Mouse (Mus musculus): Measurements from ENCODE around the gene Slc5a1.

Slc5a1 gene

GRCm38 (mm10) chr5:33193567-33193966, 89.5 kb downstream of the Slc5a1 start:
- in situ Hi-C loops (cut with MboI, MseI) = no loop called here

GRCm38 (mm10) chr5:33195246-33195852, 91.3 kb downstream of the Slc5a1 start:
- in situ Hi-C loops (cut with MboI, MseI) = no loop called here

- in situ Hi-C loops (cut with MboI, MseI) = no loop called here
These were observed 96.1 kb downstream of the Slc5a1 start for GRCm38 (mm10) chr5:33200071-33200470.

- in situ Hi-C loops (cut with MboI, MseI) = no loop called here
These were observed 97.7 kb downstream of the Slc5a1 start for GRCm38 (mm10) chr5:33201697-33202096.

GRCm38 (mm10) chr5:33202516-33203170, 98.6 kb downstream of the Slc5a1 start:
- in situ Hi-C loops (cut with MboI, MseI) = no loop called here

GRCm38 (mm10) chr5:33203171-33203565, 99.1 kb downstream of the Slc5a1 start:
- in situ Hi-C loops (cut with MboI, MseI) = no loop called here

- in situ Hi-C loops (cut with MboI, MseI) = no loop called here
These were observed 99.7 kb downstream of the Slc5a1 start for GRCm38 (mm10) chr5:33203691-33204242.

- in situ Hi-C loops (cut with MboI, MseI) = no loop called here
These were observed 100.3 kb downstream of the Slc5a1 start for GRCm38 (mm10) chr5:33204284-33204683.

- in situ Hi-C loops (cut with MboI, MseI) = no loop called here
These were observed 102.3 kb downstream of the Slc5a1 start for GRCm38 (mm10) chr5:33206328-33206727.

GRCm38 (mm10) chr5:33207136-33207535, 103.1 kb downstream of the Slc5a1 start:
- in situ Hi-C loops (cut with MboI, MseI) = no loop called here

GRCm38 (mm10) chr5:33208533-33209245, 104.7 kb downstream of the Slc5a1 start:
- in situ Hi-C loops (cut with MboI, MseI) = no loop called here

GRCm38 (mm10) chr5:33210515-33210914, 106.5 kb downstream of the Slc5a1 start:
- in situ Hi-C loops (cut with MboI, MseI) = no loop called here

- in situ Hi-C loops (cut with MboI, MseI) = no loop called here
These were observed 107.2 kb downstream of the Slc5a1 start for GRCm38 (mm10) chr5:33211254-33211653.

Measured in T-helper 2 cell (primary cell).